Mouse (Mus musculus) CD4-positive, CD25-positive, alpha-beta regulatory T cell, adult 2 months (primary cell): ENCODE results near the gene Pard6a.

Source experiments
- DNase-seq: peaks from one replicate; pipeline ENCODE4 v3.0.0-alpha.2; 2012; ENCODE audit warnings: low read depth, low spot score

The Pard6a gene

DNA sequence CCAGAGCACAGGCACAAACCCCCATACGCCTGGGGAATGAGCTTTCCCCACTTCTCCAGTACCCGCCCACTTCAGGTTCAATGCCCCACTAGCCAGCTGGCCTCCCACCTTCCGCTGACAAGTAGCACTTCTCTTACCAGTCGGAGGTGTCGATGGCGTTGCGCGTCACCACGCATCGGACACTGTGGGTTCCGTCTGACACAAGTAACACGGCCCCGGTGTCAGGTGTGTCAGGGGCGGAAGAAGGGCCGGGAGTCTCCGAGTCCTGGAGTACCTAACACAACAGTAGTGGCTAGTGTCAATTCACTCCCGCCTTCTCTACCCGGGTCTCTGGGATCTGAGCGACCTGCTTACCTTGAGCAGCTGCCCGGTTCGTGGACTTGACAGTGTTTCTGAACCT, 382 bp upstream of the Pard6a start:
- peak; percentile 79 for DNase-seq

DNA sequence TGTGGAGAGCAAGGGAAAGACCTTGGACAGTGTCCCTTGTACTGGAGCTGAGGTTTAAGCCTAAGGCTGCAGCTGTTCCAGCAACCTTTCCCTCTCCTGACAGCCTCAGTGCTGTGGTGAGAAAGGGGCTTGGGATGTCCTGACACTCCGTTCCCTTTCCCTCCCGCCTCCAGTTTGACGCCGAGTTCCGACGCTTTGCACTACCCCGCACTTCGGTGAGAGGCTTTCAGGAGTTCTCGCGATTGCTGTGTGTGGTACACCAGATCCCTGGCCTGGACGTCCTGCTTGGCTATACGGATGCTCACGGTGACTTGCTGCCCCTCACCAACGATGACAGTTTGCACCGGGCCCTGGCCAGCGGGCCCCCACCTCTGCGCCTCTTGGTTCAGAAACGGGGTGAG, 1.1 kb downstream of the Pard6a start:
- DNase-seq, result no peak

DNA sequence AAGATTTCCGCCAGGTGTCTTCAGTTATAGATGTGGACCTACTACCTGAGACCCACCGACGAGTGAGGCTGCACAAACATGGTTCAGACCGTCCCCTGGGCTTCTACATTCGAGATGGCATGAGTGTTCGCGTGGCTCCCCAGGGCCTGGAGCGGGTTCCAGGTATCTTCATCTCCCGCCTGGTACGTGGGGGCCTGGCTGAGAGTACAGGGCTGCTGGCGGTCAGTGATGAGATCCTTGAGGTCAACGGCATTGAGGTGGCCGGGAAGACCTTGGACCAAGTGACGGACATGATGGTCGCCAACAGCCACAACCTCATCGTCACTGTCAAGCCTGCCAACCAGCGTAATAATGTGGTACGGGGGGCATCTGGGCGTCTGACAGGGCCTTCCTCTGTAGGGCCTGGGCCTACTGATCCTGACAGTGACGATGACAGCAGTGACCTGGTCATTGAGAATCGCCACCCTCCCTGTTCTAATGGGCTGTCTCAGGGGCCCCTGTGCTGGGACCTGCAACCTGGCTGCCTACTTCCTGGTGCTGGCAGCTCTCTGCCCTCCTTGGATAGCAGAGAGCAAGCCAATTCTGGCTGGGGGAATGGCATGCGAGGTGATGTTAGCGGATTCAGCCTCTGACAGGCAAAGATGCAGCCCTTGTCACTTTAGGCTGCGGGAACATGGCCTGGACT, 1.9 kb downstream of the Pard6a start:
- no peak for DNase-seq

DNA sequence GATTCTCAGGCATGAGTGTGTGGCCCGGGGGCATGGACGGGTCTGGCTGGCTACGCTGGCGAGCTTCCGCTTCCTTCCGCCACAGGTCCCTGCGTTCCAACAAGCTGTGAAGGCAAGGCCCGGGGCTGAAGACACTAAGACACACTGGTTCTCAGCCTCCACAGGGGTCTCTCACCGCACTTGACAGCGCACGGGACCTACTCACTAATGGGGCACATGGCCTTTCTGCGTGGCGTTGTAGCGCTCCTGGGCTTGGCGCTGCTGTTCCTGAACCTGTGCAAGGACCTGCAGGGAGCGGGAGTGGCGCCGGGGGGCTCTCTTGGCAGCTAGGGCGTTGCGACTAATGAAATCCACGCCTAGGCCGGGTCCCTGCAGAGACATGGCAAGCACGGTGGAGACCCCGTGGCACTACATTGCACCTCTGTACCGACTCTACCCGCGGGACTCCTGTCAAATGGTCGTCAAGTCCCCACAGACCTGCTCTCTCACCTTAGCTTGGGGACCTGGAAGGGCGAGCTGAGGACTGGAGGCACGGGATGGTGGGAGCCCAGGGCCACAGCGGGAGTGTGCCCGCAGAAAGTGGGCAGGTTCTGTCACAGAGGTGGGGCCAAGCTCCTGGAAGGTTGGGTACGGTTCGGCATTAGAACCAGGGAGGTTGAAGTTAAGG, 3.3 kb downstream of the Pard6a start:
- no peak for DNase-seq

DNA sequence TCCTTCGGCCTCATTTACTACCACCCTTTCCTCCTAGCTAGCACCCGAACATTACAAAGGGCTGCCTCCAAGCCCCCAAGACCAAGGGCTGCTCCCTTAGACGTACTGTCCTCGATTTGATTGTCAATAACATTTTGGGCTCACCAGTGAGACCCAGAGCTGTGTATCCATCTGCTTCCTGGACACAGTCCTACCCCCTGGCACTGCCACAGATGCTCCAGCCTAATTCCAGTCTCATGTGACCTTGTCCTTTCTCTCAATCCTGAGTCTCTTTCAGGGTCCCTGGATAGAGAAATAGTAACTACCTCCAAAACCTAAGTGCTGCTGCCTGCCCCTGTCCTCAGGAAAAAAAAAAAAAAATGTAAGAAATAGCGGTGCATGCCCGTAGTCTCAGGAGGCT, 4.0 kb downstream of the Pard6a start:
- DNase-seq, result no peak

DNA sequence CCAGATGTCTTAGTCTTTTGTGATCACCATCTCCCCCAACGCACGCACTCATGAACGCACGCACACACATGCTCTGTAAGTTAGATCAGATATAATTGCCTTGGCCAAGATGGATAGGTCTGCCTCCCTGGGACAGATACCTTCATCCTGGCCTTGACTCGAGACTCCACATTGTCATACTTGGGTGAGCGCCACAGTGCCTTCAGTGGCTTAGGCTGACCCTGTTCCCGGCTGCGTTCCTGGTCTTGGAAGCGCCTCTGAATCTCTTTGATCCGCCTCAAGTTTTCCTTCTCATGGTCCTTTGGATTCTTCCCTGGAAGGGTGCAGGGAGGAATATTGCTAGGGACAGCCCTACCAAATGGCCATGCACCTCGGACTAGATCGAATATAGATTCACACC, 5.5 kb downstream of the Pard6a start:
- no peak for DNase-seq

DNA sequence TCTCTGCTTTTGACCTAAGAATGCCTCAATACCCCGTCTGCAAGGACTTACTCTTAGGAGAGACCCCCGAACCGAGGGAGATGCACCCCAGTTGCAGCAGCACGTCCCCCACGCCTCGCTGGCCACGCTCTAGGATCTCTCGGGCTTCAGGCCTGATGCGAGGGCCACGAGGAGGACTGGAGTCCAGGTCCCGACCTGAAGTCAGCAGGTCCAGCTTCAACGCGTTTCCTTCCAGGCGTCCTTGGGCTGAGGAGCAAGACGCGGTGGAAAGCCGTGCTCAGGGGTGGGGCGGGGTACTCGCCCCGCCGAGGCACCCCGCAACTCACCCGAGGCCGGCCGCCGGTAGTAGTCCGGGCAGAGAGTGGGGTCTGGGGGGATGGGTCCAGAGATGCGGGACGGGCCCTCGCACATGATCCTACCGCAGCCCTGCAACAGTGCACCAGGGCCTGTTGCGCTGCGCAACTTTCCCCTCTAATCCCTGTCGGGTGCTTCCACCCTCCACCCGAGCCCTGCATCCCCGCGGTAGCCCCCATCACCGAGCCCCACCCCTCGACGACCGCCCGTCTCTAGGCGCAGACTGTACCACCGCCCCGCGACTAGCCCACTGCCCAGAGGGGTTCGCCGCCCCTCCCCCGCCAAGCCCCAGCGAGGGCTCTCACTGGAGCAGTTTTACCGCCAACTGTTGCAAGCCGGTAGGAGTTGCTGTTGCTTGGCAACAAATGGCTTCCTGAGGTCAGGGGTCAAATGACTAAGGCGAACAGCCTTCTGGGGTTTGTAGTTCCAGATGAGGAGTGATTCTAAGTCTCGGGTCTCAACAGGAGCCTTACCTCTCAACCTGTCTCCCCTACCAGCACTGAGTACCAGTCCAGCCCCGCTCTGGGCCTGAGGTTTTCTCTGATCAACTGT, 6.8 kb downstream of the Pard6a start, which contains the start of the genes 4933405L10Rik and Enkd1:
4933405L10Rik (plus strand) TSS at position 158 of the 906 bp plus-strand sequence.
Enkd1 (minus strand) TSS at position 713 of the 906 bp plus-strand sequence.
- peak; percentile 90 for DNase-seq

DNA sequence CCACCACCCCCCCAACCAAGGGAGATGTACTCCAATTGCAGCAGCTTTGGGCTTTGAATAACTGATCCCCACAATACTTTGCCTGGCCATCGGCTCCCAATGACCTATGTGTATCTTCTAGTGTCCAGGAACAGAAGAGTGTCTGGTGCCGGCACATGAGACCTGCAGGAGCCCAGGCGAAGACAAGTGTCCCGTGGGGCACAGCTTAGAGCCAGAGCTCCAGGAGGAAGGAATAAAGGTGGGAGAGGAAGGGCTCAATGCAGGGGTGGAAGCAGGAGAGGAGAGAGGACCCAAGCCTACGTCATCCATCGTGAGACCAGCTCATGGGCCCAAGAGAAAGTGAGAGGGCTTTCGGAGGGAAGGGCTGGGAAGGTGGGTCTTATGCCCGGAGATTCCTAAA, 7.7 kb downstream of the Pard6a start:
- no peak for DNase-seq

DNA sequence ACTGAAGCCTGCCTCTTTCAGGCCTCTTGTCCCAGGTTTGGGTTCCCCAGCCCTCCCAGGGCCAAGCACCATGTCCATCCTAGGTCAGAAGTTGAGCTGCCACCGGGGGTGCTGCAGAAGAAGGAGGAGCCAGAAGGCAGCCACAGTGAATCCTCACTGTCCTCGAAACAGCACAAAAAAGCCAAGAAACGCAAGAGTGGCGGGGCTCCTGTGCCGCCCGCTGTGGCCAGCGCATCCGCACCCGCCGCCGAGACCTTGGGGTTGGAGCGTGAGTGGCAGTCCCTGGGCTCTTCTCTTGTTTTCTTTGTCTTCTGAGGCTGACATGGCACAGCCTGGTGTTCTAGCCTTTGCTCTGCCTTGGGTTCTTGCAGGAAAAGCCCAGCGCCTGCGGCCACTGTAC, 8.4 kb downstream of the Pard6a start:
- no peak for DNase-seq

DNA sequence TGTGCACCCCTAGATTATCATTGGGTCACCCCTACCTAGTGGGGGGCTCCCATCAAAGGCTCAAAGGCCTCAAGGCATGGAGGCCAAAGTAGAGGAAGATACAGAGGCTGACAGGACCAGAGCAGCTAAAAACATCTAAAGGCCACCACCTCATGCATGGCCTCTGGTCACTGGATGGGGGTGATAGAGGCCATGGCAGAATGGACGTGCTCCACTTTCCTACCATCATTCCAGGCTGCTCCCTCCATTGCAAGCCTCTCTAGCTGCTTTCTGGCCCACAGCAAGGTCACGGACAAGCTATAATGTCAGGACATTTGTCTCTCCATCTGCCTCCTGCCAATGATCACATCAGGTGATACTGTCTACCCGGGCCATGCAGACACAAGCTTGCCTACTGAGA, 11.3 kb downstream of the Pard6a start:
- no peak for DNase-seq

DNA sequence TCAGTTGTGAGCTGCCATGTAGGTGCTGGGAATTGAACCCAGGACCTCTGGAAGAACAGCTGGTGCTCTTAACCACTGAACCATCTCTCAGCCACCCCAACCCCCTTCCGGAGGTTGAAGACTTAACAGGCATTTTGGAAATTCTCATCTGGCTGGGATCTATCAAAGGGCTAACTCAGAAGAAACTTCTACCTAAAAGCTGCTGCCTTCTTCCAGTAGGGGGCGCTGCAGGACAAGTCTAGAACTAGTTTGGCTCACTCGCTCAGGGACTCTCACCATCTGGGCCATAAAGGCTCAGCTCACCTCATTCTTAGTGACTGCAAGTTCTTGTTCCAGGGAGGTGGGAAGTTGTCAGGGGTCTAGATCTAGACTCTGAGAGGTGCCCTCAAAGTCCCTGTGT, 13.2 kb downstream of the Pard6a start:
- peak; percentile 93 for DNase-seq

DNA sequence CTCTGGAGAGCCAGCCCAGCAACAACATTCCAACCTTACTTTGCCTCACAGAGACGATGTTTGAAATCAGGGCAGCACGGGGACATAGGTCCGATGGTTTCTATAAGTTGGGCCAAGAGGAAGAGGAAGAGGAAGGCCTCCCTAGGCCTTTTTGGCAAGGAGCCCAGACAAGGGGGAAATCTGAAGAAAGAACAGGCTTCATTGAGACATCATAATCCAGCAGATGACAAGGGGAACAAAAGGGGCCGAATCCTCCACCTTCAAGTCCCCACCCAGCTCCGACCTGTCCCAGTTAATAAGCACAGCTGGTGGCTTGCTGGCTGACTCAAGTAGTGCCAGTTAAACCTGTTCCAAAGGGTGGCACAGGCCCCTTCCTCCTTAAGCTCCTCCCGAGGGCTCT, 14.1 kb downstream of the Pard6a start:
- DNase-seq, result no peak

DNA sequence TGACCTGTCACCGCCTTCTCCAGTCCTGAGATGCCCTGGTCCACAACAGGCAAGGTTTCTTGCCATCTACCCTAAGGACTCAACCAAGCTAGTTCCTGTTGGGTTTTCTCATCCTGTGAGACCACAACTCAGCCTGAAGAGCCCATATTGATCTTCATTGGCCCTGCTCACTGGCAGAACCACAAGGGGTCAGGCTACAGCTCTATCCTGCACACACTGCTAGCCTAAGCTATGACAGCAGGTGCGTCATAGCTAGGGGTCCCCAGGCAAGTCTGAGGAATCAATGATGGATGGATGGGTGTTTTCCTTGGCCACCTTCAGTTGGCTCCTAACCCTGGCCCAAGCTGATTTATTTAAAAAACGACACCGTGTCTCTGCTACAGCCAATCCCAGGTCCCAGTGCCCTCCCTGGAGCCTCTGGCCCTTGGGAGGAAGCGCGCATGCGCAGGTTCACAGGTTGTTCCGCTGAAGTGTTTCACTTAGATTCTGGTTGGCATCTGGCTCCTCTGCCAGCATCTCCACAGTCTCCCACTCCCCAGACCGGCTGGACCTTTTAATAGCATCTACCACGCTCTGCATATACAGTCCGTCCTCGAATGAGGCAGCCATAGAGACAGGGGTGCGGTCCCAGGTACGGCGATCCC, 15.5 kb downstream of the Pard6a start:
- DNase-seq, result no peak

DNA sequence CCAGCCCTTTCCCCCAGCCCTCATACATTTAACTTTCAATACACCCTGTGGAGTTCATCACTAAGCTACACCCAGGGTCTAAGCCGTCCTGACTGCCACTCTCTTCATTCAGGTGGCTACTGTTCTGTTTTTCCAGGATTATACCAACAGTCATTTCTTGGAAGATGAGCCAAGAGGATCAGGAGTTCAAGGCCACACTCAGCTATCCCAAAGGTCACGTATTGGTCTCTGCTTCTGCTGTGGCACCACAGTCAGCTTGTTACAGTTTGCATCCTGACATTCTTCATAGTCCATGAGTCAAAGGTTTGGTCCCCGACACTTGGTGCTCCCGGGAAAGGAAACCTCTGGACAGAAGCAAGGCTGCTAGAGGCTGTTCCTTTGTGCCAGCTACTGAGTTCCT, 18.7 kb downstream of the Pard6a start:
- no peak for DNase-seq

DNA sequence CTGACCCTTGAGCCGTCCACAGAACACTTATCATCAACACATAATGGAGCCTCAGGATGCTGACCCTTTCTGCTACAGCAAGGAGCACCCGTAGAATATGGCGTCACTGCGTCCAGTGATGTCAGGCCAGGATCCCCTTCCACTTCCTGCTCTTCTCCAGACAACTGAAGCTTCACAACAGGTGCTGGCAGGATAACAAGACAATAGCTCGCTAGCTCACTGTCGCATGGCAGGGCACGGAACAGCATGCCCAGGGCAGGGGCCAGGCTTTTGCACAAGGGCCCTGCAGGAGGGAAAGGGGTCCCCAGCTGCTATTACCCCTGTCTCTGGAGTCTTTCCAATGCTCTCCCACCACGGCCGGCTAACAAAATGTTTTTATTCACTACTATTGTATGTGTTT, 21.9 kb downstream of the Pard6a start:
- no peak for DNase-seq

DNA sequence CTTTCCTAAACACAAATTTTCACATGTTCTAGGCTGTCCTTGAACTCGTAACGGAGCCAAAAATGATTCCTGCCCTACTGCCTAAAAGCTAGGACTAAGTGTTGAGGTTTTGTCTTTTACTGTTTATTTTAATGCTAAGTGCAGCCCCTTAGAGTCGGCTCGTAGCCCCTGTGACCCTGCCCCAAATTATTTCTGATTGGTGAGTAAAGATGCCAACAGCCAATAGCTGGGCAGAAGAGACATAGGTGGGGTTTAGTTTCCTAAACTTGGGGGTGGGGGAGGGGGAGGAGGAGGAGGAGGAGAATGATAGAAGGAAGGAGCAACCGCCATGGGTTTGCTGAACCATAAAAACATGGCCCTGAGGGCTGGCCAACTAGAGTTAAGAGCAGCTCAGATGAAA, 24.8 kb downstream of the Pard6a start:
- DNase-seq, result no peak

DNA sequence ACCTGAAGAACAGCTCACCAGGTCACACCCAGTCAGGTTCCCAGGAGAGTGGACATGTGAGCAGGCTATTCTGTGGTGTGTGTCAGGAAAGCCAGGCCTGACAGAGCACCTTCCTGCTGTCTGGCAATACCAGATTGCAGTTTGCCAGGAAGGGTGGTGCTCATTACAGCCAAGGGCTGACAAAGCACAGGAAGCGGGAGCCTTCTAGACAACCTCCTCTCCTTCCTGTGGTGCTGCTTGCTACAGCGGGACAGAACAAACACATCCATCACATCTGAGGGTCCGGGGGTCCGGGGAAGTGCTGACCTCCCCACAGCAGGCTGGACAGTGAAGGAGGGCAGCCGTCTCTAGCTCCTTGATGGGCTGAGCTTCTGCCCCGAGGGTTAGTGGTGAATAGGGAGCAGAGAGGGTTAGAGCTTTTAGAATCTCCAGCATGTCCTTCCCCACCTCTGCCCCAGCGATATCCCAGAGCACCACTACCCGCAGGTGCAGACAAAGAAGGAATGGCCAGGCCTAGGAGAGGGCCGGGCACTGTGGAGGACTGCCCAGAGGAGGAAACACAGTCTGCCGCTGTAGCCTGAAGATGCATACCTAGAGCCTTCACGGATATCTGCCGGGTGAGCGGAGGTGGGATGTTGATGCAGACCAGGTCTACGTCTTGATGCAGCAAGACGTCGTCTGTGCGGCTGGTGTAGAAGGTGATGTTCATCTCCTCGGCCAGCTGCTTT, 26.6 kb downstream of the Pard6a start:
- peak; percentile 54 for DNase-seq

DNA sequence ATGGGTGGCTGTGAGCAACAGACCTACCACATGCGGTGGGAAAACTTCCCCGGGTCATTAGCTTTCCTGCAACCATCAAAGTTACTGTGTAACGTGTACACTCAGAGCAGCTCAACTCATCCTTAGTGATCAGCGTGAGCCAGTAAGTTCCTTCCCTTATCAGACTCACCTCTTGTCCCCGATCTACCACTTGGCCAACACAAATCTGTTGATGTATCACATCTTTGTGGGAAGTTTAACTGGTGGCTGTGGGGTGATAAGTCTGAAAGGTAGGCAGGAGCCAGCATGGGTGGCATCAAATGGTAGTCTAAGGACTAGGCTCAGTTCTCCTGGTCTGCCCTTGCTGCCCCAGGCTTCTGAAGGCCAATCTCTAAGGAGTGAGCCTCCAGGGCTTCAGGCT, 31.2 kb downstream of the Pard6a start:
- DNase-seq, result no peak

DNA sequence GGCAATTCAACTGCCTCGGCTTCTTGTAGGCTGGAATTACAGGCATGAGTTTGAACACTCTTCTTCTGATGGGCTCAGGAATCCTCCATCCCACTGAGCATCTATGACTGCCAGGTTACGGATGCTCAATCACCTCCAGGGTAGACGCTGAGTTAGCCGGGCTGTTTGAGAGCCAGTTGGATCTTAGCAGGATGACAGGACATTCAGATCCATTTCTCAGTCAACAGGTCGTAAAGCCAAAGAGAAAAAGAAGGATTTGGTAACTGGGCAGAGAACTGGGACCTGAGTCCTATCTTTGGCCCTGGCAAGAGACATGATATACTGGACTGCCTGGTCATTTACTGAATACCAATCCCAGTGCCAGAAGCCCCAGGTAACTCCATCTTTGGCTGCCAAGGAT, 38.3 kb downstream of the Pard6a start:
- no peak for DNase-seq

DNA sequence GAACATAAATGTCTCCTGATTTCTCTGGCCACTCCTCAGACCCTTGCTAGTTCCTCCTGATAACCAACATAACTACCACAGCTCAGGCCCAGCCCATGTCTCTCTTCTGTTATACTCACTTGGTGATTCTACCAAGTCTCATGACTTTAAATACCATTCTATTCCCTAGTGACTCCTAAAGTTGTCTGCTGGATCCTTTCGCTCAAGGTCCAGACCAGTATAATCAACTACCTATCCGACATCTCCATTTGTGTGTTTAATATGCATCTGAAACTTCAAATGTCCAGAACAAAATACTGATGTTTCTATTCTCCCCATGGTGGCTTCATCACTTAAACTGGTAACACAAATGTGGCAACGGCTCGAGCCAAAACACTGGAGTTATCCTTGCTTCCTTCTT, 42.4 kb downstream of the Pard6a start:
- no peak for DNase-seq

DNA sequence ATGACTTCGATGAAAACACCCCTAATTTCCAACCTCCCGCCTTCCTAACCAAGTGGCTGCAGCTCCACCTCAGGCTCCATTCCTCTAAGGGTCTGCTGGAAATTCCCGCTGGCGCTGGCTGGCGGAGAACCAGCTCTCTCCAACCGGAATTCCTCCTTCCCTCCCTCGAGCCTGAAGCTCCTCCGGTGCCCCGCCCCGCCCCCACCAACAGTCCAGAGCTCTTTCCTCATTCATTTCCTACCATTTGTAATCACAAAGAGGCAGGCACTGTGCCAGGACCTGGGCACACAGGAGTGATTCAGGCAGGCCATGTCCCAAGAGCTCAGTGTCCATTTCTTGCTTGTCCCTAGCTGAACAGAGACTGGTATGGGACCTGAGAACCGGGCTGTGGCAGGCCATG, 49.7 kb downstream of the Pard6a start:
- no peak for DNase-seq
